Mouse (Mus musculus): ENCODE results near the gene Gnao1. TPM values are rescaled to one million over a fixed set of nuclear protein-coding genes. Genes with fewer than 3 reads are reported as not detected.

Gnao1 gene
- polyA plus RNA-seq, 2 experiments, result 0.14 to 0.37 TPM

- DNase-seq (ENCODE audit: low read depth in 3 of 3, low spot score in 3 of 3) (no peak), ATAC-seq (ENCODE audit: insufficient read depth) (no peak)
- WGBS (ENCODE audit: insufficient replicate concordance), result 46% methylated on average over 13 of the region's 13 CpGs
- H3K4me1 ChIP-seq (replicated peaks; ENCODE audit: control insufficient read depth in 2 of 2, insufficient read depth in 2 of 2, low read length in 1 of 2), result peaks cover 0 to 4% of the 10 kb centered on the region in 2 experiments; a peak in 1 of 4 replicates
- H3K27ac ChIP-seq, result no peak overlapping the region
- H3K4me3 ChIP-seq (ENCODE audit: insufficient read depth in 1 of 2, low read depth in 2 of 2, low read length in 2 of 2), result no peak overlapping the region
- no peak overlapping the region for H3K4me2 ChIP-seq (ENCODE audit: low read depth)
- no peaks in the 10 kb centered on the region for H3K27me3 ChIP-seq (ENCODE audit: control insufficient read depth, insufficient read depth, low read length)
- H3K9ac ChIP-seq (replicated peaks), result no peak overlapping the region
- H3K9me3 ChIP-seq (ENCODE audit: control insufficient read depth, low read length), result no peaks in the 10 kb centered on the region
- TF ChIP-seq CTCF (IDR thresholded peaks at IDR 0.05; ENCODE audit: low read depth) (no peak), EP300 (IDR thresholded peaks at IDR 0.05; ENCODE audit: low read depth) (no peak)
- no peaks in the 10 kb centered on the region for H3K36me3 ChIP-seq (replicated peaks; ENCODE audit: control insufficient read depth, insufficient read depth, low read depth)
These were observed 108.2 kb downstream of the Gnao1 start for GRCm38 (mm10) chr8:93917859-93918421.

- peaks cover 0 to 4% of the 10 kb centered on the region in 2 experiments; a peak in 1 of 4 replicates for H3K4me1 ChIP-seq (replicated peaks; ENCODE audit: control insufficient read depth in 2 of 2, insufficient read depth in 2 of 2, low read length in 1 of 2)
- H3K27ac ChIP-seq, result no peak overlapping the region
- no peaks in the 10 kb centered on the region for H3K36me3 ChIP-seq (replicated peaks; ENCODE audit: control insufficient read depth, insufficient read depth, low read depth)
- TF ChIP-seq EP300 (IDR thresholded peaks at IDR 0.05; ENCODE audit: low read depth) (no peak), CTCF (IDR thresholded peaks at IDR 0.05; ENCODE audit: low read depth) (no peak)
- no peaks in the 10 kb centered on the region for H3K27me3 ChIP-seq (ENCODE audit: control insufficient read depth, insufficient read depth, low read length)
- no peak overlapping the region for H3K4me2 ChIP-seq (ENCODE audit: low read depth)
- H3K9me3 ChIP-seq (ENCODE audit: control insufficient read depth, low read length), result no peaks in the 10 kb centered on the region
- 52% methylated on average over 2 of the region's 2 CpGs for WGBS (ENCODE audit: insufficient replicate concordance)
- H3K9ac ChIP-seq (replicated peaks), result no peak overlapping the region
- ATAC-seq (ENCODE audit: insufficient read depth) (no peak), DNase-seq (ENCODE audit: low read depth in 3 of 3, low spot score in 3 of 3) (no peak)
- no peak overlapping the region for H3K4me3 ChIP-seq (ENCODE audit: insufficient read depth in 1 of 2, low read depth in 2 of 2, low read length in 2 of 2)
These were observed 108.8 kb downstream of the Gnao1 start for GRCm38 (mm10) chr8:93918580-93918979.

GRCm38 (mm10) chr8:93919422-93919821 is 109.7 kb downstream of the Gnao1 start:
- TF ChIP-seq EP300 (IDR thresholded peaks at IDR 0.05; ENCODE audit: low read depth), result no peak
- no peak for TF ChIP-seq CTCF (IDR thresholded peaks at IDR 0.05; ENCODE audit: low read depth)
- H3K4me1 ChIP-seq (replicated peaks; ENCODE audit: control insufficient read depth in 2 of 2, insufficient read depth in 2 of 2, low read length in 1 of 2), result peaks cover 0 to 4% of the 10 kb centered on the region in 2 experiments; a peak in 1 of 4 replicates
- no peaks in the 10 kb centered on the region for H3K9me3 ChIP-seq (ENCODE audit: control insufficient read depth, low read length)
- no peak overlapping the region for H3K4me3 ChIP-seq (ENCODE audit: insufficient read depth in 1 of 2, low read depth in 2 of 2, low read length in 2 of 2)
- H3K27me3 ChIP-seq (ENCODE audit: control insufficient read depth, insufficient read depth, low read length), result no peaks in the 10 kb centered on the region
- DNase-seq (ENCODE audit: low read depth in 3 of 3, low spot score in 3 of 3) (no peak), ATAC-seq (ENCODE audit: insufficient read depth) (no peak)
- no peaks in the 10 kb centered on the region for H3K36me3 ChIP-seq (replicated peaks; ENCODE audit: control insufficient read depth, insufficient read depth, low read depth)
- WGBS (ENCODE audit: insufficient replicate concordance), result 54% methylated on average over 3 of the region's 3 CpGs
- no peak overlapping the region for H3K27ac ChIP-seq
- H3K4me2 ChIP-seq (ENCODE audit: low read depth), result no peak overlapping the region
- no peak overlapping the region for H3K9ac ChIP-seq (replicated peaks)

GRCm38 (mm10) chr8:93919916-93920589 is 110.3 kb downstream of the Gnao1 start:
- TF ChIP-seq CTCF (IDR thresholded peaks at IDR 0.05; ENCODE audit: low read depth) (no peak), EP300 (IDR thresholded peaks at IDR 0.05; ENCODE audit: low read depth) (no peak)
- no peak for ATAC-seq (ENCODE audit: insufficient read depth)
- no peak overlapping the region for H3K4me3 ChIP-seq (ENCODE audit: insufficient read depth in 1 of 2, low read depth in 2 of 2, low read length in 2 of 2)
- H3K27me3 ChIP-seq (ENCODE audit: control insufficient read depth, insufficient read depth, low read length), result no peaks in the 10 kb centered on the region
- no peak overlapping the region for H3K4me2 ChIP-seq (ENCODE audit: low read depth)
- no peak for DNase-seq (ENCODE audit: low read depth in 3 of 3, low spot score in 3 of 3)
- no peak overlapping the region for H3K27ac ChIP-seq
- WGBS (ENCODE audit: insufficient replicate concordance), result 61% methylated on average over 12 of the region's 12 CpGs
- peaks cover 0 to 4% of the 10 kb centered on the region in 2 experiments; a peak in 1 of 4 replicates for H3K4me1 ChIP-seq (replicated peaks; ENCODE audit: control insufficient read depth in 2 of 2, insufficient read depth in 2 of 2, low read length in 1 of 2)
- no peaks in the 10 kb centered on the region for H3K9me3 ChIP-seq (ENCODE audit: control insufficient read depth, low read length)
- H3K36me3 ChIP-seq (replicated peaks; ENCODE audit: control insufficient read depth, insufficient read depth, low read depth), result no peaks in the 10 kb centered on the region
- no peak overlapping the region for H3K9ac ChIP-seq (replicated peaks)

GRCm38 (mm10) chr8:93920590-93920948 is 110.8 kb downstream of the Gnao1 start:
- TF ChIP-seq CTCF (IDR thresholded peaks at IDR 0.05; ENCODE audit: low read depth), result no peak
- no peak for TF ChIP-seq EP300 (IDR thresholded peaks at IDR 0.05; ENCODE audit: low read depth)
- no peaks in the 10 kb centered on the region for H3K36me3 ChIP-seq (replicated peaks; ENCODE audit: control insufficient read depth, insufficient read depth, low read depth)
- H3K9ac ChIP-seq (replicated peaks), result no peak overlapping the region
- H3K4me2 ChIP-seq (ENCODE audit: low read depth), result no peak overlapping the region
- H3K9me3 ChIP-seq (ENCODE audit: control insufficient read depth, low read length), result no peaks in the 10 kb centered on the region
- ATAC-seq (ENCODE audit: insufficient read depth), result no peak
- peaks cover 0 to 4% of the 10 kb centered on the region in 2 experiments; a peak in 1 of 4 replicates for H3K4me1 ChIP-seq (replicated peaks; ENCODE audit: control insufficient read depth in 2 of 2, insufficient read depth in 2 of 2, low read length in 1 of 2)
- 69% methylated on average over 7 of the region's 7 CpGs for whole genome bisulfite sequencing (ENCODE audit: insufficient replicate concordance)
- H3K27me3 ChIP-seq (ENCODE audit: control insufficient read depth, insufficient read depth, low read length), result no peaks in the 10 kb centered on the region
- H3K4me3 ChIP-seq (ENCODE audit: insufficient read depth in 1 of 2, low read depth in 2 of 2, low read length in 2 of 2), result no peak overlapping the region
- DNase-seq (ENCODE audit: low read depth in 3 of 3, low spot score in 3 of 3), result no peak
- H3K27ac ChIP-seq, result no peak overlapping the region
